Mouse (Mus musculus) spleen, adult 2 months (tissue): ENCODE measurements at regions not wholly inside any gene's neighbourhood (a gene's known extent, or its start where the extent isn't known, plus 50 kb on each side); places are given as distances from the start of the nearest gene placed in this dataset.

ENCODE experiments used
- CTCF ChIP-seq: fragments of 200-500 bp; IDR thresholded peaks from 2 replicates; pipeline ENCODE4 v1.5.1; 2011; ENCODE audit warnings: mild to moderate bottlenecking, inconsistent platforms; ENCODE audit not compliant: insufficient read depth, insufficient read length, insufficient replicate concordance; ENCODE audit errors: extremely low read depth
- POLR2A ChIP-seq: fragments of 200-500 bp; IDR thresholded peaks from 2 replicates; pipeline ENCODE4 v1.6.1; 2011; ENCODE audit warnings: low read depth, low read length, inconsistent platforms

- TF ChIP-seq CTCF: no peak
- no peak for TF ChIP-seq POLR2A
These were observed 316.9 kb downstream of the Parp8 start for GRCm38 (mm10) chr13:116708456-116708780.
